Mouse (Mus musculus): ENCODE results near the gene Mapkap1. TPM values are rescaled to one million over a fixed set of nuclear protein-coding genes. Genes with fewer than 3 reads are reported as not detected.
"Not testable (repeated sequence)": the region's sequence is repeated elsewhere in the genome, so short reads cannot be mapped to it uniquely, and the experiment has no call there.

Gene Mapkap1
- total RNA-seq, 1 experiment from 2014 or later: 77.9 TPM

DNA sequence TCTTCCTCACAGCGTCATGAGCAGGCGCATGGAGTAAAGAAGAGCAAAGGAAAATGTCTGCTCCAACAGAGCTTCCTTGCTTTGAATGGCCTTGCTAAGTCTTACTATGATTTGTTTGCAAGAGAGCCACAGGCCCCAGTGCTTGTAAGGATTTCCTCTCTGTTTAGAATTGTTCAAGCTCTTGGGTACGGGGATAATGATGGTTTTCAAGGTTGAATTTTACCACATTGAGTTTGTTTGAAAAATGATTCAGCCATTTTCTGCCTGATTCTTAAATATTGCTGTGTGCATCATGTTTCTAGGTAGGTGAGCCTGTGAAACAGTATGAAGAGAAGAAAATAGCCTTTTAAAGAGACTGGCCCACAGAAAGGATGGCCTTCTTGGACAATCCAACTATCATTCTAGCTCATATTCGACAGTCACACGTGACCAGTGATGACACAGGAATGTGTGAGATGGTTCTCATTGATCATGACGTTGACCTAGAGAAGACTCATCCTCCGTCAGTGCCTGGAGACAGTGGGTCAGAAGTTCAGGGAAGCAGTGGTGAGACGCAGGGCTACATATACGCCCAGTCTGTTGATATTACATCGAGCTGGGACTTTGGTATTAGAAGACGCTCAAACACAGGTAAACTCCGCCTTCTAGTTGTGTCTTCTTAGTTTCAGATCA, 25.3 kb downstream of the Mapkap1 start:
- no peak for DNase-seq

DNA sequence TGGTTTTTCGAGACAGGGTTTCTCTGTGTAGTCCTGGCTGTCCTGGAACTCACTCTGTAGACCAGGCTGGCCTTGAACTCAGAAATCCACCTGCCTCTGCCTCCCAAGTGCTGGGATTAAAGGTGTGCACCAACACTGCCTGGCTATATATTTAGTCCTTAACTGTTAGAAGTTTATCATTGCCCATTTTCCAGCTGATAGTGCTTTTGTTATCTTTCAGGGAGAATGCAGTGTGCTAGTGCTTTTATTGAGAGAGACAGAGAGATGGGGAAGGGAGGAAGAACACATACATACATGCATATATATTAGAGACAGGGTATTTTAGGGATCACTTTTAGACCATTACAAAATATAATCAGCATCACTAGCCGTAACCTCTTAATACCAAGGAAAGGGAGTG, 26.3 kb downstream of the Mapkap1 start:
- DNase-seq: not testable (repeated sequence)

DNA sequence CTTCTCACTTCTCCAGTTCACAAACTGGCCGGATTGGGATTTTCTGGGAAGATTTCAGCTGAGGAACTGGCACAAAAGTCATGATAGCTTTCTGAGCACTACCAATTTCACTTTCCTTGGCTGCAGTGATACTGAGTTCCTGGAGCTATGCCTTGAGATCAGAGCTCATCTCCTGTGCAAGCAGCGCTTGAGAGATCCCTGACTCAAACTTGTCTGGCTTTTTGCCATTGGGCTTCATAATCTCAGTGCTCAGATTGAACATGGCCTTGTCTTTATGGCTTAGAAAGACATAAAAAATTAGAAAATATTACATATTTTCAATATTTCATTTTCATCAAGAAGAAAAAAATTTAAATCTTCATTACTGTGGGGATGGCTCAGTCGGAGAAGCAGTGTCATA, 29.8 kb downstream of the Mapkap1 start:
- DNase-seq: peak; percentile 32

DNA sequence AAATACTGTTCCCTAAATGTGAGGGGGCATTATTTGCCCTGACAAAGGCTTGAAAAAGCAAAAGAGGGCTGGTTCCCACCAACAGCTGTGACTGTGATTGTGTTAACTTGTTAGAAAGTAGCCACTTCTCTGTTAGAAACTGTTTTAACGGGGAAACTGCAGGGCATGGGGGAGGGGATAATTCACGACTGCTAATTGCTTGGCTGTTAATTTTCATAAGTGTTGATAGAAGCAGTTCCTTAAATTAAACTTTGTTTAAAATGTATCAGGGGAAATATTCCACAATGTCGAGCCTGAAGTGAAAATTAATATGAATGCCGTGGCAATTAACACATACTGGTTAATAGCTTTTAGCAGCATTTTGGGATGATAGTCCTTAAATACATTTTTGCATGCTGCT, 42.2 kb downstream of the Mapkap1 start:
- DNase-seq: no peak

DNA sequence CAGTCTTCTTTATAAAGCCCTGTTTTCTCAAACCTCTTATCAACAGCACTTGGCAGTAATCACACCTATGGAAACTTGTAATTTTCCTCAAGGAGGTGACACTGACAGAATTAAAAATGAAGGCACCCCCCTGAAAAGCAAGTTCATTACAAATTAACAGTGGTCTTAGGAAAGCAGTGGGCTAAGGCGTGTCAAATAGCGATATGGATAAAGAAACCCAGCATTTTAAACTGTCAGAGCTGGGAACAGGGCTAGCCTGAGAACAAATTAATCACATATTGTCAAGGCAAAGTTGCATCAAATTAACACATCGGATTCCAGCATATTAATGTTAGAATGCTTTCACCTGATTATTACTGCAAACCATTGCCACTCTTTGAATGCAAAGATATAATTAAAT, 55.9 kb downstream of the Mapkap1 start:
- DNase-seq: no peak

DNA sequence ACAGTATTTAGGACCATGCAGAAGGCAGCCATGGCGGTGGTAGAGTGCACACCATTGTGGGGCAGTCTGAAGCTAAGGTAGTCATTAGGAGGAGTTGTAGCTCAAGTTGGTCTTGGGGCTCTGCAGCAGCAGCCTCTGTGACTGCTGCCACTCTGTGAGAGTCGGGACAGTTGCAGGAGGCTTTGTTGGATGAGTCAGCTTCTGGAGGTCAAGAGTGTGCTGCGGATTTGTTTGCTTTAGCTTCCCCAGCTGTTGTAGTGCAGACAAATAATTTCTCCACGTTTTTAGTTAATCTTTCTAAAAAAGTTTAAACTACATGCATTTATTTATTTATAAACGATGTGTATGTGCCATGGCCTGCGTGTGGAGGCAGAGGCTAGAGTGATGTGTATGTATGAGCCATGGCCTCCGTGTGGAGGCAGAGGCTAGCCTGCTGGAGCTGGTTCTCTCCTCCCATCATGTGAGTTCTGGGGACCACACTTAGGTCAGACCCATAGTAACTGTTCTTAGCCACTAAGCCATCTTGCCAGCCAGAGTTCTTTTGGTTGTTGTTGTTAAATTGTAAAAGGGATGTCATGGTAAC, 62.1 kb downstream of the Mapkap1 start:
- DNase-seq: peak; percentile 37

DNA sequence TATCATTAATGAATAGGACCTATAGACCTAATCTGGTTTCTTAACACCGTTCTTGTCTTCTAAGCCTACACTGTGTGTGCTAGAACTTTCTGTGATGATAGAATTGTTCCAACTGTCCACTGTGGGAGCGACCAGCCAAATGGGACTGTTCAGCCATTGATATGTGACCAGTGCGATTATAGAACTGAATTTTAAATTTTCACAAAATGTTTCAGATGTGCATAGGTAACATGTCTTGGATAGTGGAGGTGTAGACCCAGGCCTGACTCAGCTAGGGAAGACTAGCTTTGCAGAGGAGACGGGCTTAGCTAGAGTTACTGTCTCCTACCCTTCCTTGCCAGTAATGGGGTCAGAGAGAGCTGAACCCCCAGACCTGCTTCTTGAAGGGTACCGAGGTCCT, 62.8 kb downstream of the Mapkap1 start:
- DNase-seq: no peak

DNA sequence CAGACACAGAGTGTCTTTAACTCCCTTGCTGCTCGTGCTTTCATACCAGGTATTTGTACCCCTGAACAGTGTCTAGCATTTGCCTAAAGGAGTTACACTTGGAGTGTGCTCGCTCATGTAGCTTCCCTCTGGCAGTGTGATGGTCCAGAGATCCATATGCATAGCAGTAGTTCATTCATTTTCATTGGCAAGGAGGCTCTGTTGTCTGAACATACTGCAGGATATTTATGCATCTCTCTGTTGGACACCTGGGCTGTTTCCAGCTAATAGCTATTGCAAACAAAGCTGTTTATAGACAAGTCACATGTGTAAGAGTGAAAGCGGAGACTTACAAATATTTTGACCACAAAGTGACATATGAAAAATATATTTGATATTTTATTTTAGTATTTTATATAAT, 67.2 kb downstream of the Mapkap1 start:
- no peak for DNase-seq

DNA sequence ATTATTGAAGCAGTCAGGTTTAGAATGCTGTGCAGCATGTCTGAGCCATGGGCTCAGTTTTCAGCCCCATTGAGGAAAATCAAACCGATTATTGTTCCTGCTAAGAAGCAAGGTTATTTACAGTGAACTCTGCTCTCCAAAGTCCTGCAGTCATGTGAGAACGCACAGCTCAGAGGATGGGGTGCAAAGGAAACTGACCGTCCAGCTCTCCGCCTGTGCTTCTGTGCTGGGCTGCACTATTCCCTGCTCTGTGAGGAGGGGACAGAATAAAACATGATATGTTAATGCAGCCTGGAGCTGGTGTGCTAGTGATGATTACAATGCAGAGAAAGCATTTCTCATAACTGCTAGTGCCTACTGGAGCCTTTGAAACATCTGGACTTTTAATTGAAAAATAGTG, 74.8 kb downstream of the Mapkap1 start:
- DNase-seq: no peak

DNA sequence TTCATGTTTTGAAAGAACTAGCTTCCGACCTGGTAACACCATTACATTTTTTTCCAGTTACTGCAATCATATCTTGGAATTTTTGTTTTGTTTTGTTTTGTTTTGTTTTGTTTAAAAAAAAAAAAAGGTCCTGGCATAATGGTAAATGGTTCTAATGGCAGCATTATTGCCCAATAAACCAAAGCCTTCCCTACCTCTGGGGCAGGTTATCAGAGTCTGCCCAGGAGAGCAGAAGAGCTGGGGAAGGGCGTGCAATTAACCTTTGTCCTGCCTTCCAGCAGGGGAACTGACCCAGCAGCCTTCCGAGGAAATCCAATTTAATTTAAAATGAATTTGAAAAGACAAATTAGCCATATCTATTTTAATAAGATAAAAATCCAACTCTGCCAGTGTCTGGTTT, 75.5 kb downstream of the Mapkap1 start:
- DNase-seq: no peak

DNA sequence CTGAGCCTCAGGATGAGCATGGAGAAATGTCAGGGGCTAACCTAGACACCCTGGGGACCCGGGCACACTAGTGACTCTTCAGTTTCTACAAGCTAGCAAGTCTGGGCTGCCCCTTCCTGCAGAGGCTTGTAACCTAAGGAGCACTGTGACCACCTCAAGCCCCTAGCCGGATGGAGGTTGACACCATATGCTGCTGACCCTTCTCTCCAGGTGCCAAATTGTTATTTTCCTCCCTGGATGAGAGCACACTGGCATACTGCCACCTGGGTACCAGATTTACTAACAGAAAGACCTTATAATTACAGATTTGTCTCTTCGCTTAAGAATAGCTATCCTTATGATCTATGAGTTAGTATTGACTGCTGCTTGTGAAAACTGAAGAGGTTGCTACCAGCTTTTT, 76.0 kb downstream of the Mapkap1 start:
- DNase-seq: no peak

DNA sequence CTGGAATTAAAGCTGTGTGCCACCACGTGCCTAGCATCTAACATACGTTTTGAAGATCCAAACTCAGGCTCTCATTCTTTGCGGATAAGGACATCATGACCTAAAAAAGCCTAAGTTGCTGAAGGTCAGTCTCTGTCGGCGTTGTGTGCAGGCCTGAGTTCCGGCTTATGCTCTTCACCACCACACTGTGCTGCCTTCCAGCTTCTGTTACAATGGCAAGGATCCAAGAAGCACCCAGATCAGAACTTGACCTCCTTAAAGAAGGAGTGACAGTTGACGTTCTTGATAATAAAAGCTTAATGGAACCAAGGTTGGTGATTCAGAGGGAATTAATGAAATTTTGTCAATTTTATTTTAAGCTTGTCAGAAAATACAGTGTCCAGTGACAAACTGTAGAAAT, 80.7 kb downstream of the Mapkap1 start:
- peak; percentile 25 for DNase-seq

DNA sequence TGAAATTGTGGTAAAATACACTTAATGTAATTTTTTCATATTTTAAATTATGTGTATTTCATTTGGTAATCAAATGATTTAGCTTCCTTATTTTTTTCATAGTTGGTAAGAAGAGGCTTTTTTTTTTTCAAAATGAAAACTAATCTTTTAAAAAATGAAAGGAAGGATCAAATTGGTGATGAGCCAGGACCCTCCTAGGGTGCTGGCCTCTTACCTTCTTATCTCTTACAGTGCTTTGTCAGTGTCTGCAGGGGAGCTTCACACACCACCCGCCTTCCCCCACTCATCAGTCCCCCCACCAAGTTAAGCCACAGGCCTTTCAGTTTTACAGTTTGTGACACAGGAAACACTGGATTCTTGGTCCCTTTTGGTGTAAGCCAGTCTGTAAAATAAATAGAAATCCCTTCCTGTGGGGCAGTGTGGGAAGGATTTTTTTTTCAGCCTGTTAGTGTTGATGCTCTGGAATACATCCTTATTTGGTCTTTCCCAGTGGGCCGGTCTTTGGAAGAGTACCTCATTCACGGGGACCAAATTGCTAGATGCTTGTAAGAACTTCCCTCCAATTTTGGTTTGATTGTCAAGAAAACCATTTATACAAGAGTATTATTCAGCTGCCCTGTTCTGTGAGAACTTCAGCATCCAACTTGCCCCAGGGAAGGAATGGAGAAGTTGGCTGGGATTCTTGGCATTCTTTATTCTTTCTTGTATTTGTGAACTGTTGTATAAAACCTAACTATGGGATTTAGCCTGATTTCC, 97.6 kb downstream of the Mapkap1 start:
- DNase-seq: no peak

DNA sequence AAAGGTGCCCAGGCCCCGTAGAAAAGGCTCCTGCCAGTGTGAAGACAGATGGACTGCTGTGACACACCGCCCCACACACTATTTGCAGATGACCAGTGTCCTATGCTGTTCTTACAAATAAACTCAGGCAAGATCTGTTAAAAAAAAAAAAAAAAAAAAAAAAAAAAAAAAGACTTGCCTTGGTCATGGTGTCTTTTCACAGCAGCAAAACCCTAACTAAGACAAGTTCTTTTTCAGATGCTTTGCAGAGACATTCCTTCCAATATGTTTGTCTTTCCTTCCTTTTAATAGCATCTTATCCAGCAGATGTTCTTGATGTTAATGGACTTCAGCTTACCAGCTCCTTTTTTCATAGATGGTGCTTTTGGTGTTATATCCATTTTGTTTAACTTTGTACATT, 99.6 kb downstream of the Mapkap1 start:
- not testable (repeated sequence) for DNase-seq

DNA sequence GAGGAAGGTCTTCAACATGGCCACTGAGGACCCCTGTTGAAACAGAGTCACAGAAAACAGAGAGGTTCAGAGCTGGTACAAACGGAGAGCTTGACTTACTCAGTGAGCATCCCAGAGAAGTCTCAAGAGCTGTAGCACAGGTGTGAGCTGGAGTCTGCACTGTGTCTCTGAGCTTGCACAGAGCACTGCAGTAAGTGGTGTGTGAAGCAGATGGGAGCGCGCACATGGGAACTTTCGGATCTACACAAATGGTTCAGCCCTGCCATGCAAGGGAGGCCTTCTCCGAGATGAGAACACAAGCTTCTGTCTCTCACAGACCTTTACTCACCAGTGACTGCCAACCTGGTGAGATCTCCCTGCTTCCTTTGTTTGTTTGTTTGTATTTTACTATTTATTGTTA, 103.3 kb downstream of the Mapkap1 start:
- DNase-seq: no peak

DNA sequence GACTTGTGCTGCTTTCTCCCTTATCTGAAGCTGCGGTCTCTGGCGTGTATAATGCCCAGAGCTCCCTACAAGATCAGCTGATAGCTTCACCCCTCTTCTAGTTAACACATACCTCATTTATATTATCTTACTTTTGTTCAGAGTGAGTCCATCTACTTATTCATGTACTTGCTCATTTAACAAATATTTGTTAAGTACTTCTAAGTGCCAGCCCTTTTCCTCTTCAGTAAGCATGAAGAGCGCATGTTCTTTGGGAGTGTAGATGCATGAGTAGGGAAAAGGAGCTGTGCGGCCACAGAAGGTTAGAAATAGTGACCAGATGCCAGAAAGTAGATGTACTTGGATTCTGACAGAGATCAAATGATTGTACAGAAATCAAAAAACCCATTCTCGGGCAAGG, 108.7 kb downstream of the Mapkap1 start:
- no peak for DNase-seq

DNA sequence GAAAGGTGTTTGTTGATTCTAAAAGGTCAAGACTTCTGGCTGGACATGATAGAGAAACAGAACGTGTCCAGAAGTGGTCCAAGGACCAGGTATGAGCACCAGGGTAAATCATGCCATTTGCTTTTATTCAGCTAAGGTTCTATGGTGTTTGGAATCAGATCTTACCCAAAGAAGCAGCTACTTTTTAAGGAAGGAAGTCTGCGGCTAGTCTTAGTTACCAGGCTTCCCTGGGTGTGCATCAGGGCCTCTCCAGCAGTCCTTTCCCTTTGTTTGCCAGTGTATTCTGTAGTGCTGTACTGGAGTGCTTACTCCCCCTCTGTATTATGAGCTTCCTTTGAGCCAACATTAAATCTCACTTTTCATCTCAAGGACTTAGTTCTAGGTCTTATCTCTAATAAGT, 111.5 kb downstream of the Mapkap1 start:
- no peak for DNase-seq

DNA sequence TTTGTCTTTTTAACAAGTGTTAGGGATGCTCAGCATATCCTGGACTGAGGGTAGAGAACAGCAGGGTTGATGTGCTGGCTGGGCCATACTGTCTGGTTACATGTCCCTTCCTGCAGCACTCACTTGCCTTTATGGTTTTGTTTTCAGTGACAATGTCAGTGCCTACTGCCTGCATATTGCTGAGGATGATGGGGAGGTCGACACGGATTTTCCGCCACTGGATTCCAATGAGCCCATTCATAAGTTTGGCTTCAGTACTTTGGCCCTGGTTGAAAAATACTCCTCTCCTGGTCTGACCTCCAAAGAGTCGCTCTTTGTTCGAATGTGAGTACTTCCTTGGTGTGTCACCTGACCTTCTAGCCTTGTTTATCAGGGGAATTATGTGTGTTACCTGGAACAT, 112.0 kb downstream of the Mapkap1 start:
- DNase-seq: no peak

DNA sequence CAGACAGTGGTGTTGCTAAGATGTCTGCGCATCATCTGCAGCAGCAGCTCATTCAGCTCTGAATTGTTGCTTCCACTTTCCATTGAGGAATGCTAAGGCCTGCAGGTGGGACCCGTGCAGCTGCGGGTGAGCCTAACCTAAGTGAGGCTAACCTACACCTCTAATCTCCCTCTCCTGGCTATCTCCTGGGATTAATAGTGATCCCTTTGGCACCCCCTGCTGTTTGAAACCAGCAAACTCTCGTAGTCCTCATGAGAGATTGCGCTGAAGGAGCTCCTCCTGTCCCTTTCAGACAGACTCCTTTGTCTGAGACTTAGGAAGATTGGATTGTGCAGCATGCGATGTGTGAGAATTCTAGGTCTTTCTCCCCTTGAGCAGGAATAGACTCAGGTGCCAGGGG, 113.0 kb downstream of the Mapkap1 start:
- DNase-seq: peak; percentile 79

DNA sequence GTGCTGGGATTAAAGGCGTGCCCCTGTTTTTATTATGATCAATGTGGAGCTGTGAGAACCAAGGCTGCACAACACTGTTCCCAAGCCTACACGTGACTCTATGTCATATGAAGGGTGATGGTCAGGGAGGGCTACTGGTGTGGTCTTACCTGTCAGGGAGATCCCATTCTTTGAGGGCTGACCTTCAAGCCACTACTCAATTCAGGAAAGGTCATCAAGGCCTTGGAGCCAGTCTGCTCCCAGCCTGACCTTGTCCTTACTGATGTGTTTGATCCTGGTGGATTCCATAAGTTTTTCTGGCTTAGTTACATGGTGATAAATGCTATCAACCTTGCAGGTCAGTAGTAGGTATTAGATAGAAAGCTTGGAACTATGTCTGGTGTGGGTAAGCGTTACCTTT, 114.8 kb downstream of the Mapkap1 start:
- DNase-seq: no peak

DNA sequence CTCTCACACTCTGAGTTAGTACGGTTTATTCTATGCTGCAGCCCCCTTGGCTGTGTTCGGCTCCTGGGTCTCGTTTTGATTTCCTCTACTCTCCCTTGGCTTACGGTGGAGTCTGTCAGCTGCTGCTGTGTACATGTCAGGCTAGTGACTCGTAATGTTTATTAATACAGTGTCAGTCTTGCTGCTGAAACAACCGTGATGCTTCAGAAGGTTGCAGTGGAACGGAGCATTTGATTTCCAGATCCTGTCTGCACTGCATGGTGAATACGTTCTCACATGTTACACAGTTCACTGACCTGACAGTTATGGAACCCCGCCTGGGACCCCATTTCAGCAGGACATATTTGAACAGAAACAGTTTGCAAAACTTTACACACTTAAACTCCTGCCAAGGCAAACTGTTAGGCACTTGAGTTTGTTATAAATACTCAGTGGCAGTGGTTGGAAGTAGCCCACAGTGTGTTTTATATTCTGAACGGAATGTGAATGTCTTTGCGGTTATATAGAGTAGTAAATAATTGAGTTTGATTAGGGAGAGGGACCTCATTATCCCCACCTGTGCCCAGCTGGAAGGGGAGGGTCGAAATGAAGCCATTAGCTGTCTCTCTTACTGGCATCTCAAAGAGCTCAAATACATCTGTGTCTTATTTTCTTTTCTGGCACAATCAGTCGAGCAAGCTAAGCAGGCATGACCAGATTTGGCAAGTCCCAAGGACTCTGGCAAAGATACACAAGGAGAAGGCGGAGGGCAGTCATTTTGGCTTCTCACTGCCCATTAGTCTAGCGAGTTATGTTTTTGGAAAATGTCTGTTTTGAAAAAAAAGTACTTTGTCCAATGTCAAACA, 120.2 kb downstream of the Mapkap1 start:
- peak; percentile 85 for DNase-seq

DNA sequence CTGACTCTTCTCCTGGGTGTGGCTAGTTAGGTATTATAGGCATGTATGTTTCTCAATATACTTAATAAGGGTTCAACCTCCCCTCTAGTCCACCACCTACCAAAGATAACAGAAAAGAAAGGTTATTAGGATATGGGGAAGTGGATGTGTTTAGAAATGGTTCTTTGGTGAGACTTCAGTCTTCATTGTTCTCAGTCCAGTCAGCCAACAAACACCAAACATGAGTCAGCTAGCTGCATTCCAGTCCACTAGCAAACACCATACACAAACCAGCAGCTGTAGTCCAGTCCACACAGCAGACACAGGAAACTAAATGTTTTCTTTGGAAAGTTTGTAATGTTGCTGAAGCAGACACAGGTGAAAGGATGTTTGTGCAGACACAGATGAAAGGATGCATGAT, 121.9 kb downstream of the Mapkap1 start:
- no peak for DNase-seq

DNA sequence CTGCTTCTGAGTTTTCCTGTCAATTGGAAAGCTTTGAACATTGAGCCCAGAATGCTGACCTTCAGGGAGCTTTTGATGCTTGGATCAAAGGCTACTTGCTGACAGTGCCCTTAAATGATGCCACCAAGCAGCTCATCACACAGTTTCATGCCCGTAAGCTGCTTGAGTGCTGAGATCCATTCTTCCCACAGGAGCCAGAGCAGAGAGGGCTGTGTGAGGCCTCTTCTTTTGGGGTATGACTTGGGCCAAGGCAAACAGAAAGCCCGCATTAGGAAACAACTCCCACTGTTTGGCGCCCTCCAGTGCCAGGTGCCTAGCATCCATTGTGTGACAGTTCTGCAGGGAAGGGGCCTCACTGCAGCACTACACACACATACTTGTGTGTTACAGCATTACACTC, 123.5 kb downstream of the Mapkap1 start:
- peak; percentile 58 for DNase-seq
